Mouse (Mus musculus) fibroblast of lung, adult 2 months (primary cell): ENCODE results near the gene Syn3.

ENCODE experiments used
- DNase-seq: peaks from one replicate; pipeline ENCODE4 v3.0.0-alpha.2; 2011; ENCODE audit warnings: low read depth

Syn3 gene

DNA sequence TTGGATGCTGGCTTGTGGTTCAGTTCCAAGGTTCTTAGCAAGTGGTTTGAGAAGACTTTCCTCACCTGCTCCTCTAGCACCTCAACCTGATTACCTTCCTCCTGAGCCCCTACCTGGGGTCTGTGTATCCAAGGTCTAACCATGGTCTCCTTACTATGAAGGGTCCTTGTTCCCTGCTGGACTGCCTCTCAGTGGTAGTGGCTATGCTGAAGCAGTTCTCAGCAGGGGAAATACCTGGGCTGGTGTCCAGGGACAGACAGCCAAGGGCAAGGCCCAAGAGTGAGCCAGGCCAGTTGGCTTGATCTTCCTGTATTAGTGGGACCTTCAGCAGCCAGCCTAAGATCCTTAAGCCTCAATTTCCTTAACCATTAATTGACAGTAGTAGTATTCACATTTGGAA lies 294.8 kb downstream of the Syn3 start:
- DNase-seq, result peak; percentile 81

- no peak for DNase-seq
Measured at GRCm38 (mm10) chr10:86203175-86203574, 295.5 kb downstream of the Syn3 start.

GRCm38 (mm10) chr10:86201826-86202225 lies 296.9 kb downstream of the Syn3 start:
- no peak for DNase-seq

DNA sequence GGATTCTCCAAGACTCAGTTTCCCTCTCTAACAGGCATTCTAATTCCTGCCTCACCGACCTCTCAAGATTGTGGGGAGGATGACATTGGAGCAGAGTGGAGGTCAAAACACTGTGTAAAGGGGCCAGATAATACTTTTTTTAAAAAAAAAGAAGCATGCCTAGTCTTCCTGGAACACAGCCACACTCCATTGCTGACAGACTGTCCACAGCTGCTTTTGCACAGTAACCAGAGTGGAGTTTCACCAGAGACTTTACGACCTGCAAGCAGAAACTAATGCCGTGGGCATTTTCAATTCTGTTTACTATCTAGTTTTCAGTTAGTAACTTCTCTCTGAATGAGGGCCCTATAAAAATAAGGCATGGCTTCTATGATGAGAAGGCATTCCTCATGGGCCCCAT lies 297.7 kb downstream of the Syn3 start:
- DNase-seq, result no peak

DNA sequence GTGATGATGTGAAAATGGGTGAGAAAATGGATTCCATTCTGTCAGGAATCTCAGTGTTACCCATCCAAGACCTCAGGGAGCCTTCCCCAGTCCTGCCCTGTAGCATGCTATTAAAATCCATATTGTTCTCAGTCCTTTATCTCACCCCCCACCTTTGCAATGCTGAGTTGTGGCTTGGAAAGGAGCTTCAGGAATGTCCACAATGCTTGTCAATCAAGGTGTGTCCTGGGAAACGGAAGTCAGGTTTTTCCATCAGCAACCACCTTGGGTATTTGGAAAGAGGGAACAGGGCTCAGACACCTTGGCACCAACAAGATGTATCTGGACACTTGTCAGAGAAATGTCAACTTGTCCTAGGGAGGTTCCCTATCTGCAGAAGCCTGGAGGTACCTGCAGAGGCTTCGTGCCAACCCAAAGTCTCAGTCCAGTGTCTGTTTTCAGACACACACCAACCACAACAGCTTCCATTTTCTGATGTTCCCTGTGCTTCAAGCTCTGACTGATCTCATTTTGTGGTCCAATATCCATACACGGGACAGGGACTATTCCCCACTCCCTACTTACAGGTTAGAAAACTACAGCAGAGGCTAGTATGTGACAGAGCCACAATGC lies 302.2 kb downstream of the Syn3 start:
- no peak for DNase-seq

DNA sequence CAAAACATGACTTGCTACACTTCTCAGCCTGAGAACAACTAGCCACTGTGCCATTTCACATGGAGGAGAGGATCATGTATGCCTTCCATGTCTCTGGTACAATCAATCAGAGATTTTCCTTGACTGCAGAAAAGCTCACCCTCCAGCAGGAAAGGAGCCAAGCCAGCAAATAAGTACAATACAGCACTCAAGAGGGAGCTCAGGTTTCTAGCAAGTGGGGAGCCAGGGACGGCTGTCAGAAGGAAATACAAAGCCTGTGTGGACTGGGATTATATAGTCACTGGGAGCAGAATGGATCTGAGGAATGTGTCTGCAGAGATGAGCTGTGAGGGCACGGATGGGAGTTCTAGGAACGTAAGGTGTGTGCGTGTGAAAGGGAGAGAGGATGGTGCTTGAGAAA lies 304.0 kb downstream of the Syn3 start:
- no peak for DNase-seq

DNA sequence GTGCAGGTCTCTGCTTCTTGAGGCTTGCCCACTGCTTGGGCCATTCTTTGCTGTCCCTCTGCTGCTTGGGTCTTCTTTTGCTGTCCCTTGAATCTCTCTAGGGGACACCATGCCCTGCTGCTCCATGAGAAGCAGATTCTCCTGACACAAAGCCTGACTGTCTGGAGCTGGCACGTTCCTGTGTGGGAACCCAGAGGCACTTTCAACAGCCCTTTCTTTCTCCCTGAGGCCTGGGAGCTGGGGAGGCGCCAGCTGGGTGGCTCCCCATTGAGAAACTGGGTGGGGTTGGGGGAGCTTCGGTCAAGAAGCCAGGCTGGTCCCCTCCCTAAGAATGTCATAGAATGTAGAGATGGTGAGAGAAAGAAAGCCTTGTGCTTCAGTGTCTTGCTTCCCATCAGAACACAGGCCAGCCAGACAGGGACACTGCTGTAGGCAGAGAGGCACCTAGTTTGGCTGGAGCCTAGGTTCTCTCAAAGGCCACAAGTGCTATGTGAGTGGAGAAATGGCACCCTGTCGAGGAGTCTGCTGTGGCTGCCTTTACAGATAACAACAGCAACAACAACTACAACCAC lies 304.7 kb downstream of the Syn3 start:
- peak; percentile 50 for DNase-seq

- no peak for DNase-seq
Measured at GRCm38 (mm10) chr10:86188614-86189013, 310.1 kb downstream of the Syn3 start.

- DNase-seq, result no peak
Measured at GRCm38 (mm10) chr10:86187881-86188280, 310.8 kb downstream of the Syn3 start.

DNA sequence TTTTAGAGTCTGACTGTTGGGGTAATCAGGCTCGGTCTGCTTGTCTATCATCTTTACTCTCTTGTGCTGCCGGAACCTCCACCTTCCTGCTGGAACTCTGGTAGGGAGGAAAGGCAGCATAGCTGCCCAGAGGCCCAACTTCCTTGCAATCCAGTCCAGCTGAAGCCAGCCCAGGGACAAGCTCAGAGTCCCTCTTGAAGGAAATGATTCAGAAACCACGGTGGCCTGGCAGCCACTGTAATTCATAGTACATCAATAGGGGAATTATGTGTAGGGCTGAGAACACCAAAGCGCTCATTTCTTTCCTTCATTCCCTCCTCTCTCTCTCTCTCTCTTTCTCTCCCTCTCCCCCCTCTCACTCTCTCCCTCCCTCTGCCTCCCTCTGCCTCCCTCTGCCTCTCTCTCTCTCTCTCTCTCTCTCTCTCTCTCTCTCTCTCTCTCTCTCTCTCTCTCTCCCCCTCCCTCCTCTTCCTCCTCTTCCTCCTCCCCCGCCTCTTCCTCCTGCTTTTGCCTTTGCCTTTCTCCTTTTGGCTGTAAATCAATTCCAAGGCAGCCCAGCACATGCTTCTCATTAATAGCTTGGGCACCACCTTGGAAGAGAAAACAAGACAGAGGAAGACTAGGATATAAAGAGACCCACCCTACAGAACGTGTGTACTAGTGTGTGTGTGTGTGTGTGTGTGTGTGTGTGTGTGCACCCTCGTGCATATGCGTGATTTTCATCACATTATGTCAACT lies 315.4 kb downstream of the Syn3 start:
- DNase-seq, result peak; percentile 75

DNA sequence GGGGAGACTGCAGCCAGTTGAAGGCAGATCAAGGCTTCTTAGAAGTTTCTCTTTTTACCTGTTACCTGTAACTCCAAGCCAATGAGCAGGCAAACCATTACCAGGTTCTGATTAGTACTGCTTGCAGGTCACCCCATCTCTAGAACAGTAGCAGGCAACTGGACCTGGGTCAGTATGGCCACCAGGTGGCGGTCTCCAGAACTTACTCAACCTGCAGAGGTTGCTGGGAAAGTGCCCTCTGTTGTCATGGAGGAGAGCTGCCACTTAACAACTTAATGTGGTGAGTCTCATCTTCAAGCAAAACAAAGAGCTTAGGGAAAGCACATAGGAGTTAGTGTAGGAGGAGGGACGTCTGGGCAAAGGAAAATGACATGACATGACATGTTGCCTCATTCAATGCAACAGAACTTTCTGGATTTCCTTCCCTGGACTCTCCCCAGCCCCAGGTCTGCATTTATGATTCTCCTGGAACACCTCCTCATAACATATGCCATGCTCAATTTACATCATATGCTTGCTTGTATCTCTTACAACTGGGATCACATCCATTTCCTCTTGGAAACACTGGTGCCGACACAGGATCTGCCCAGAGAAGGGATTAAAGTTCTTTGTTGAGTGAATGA lies 316.4 kb downstream of the Syn3 start:
- DNase-seq, result no peak

DNA sequence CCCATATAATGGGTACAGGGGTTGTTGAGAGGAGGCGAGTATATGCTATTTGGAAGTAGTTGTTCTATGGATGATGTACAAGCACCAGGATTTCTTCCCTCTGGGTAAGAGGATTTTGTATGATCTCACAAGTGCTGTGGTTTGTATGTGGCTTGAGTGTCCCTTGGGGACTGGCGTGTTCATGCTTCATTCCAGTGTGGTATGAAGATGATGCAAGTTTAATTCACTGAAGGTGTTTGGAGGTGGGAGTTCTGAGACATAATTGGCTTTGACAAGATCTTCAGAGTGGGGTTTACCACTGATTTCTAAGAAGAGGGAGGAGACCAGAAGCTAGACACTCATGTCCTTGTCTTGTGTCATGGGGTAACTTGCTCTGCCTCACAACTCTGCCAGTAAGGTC lies 322.3 kb downstream of the Syn3 start:
- no peak for DNase-seq

- no peak for DNase-seq
Measured at GRCm38 (mm10) chr10:86174017-86174416, 324.7 kb downstream of the Syn3 start.

GRCm38 (mm10) chr10:86173284-86173683 lies 325.4 kb downstream of the Syn3 start:
- no peak for DNase-seq

DNA sequence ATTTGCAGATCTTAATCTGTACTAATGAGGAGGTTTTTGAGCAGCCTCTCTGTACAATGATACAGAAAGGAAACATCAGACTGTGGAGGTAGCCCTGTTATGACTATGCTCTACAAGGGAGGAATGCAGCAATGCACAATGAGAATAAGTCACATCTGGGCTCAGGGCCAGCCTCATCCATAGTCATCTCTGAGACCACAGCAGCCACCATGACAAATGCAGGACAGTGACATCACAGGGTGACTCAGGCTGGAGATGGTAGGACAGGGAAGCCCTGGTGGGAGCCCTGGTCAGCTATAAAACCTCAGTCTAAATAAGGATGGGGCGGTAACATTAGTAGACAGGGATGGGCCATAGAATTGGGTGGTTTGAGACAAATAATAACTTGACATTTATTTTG lies 327.4 kb downstream of the Syn3 start:
- no peak for DNase-seq

DNA sequence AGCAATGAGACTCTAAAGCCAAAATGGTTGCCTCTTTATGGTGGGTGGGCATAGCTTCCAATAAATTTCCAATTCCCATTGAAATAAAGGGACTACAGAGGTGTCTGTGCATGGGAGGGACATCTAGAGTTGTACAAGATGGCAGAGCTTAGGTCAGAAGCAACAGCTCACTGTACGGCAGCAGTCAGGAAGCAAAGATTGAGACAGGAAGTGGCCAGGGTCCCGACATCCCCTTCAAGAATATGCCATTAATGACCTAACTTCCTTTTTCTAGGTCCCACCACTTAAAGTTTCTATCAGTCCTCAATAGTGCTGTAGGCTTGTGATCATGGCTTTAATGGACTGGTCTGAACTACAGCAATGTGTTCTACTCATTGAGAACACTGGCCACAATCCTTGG lies 330.6 kb downstream of the Syn3 start:
- DNase-seq, result no peak

- DNase-seq, result peak; percentile 44
Measured at GRCm38 (mm10) chr10:86166854-86167268, 331.8 kb downstream of the Syn3 start.

DNA sequence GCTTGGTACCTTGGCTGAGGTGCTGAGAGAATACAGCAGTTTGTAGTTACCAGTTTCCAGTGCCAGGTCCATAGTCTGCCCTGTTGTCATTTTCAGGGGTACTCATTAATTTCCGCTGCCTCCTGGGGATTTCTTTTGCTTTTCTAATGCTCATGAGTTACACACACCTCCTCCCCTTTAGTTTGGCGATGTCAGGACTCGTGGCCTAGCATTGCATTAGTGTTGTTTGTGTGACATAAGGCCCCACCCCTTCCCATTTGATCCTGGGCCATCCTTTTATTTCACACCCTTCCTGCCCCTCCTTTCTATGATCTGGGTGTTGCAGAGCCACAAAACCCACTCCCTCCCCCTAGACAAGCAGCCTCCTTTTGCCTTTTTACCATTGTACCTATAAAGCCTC lies 334.6 kb downstream of the Syn3 start:
- no peak for DNase-seq

DNA sequence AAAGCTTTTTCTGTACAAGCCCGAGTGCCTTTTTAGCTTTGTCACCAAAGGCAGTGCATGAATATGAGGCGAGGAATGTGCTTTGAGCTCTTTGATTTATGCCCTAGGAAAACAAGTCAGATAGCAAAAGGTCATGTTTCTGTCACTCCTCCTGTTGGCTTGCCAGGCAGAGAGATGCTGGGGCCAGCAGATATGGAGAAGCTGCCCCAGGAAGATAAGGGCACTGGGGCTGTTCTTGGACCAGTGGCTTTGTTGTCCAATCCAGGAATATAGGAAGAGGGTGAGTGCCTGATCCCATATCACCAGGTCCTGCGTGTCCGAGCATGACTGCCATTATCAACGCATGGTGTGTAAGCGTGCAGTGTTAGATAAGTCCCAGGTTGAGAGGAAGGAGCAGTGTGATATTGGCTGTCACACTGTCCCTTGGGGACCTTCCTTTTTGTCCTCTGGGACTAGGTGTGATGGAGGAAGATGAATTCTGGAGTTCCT lies 336.9 kb downstream of the Syn3 start:
- no peak for DNase-seq

DNA sequence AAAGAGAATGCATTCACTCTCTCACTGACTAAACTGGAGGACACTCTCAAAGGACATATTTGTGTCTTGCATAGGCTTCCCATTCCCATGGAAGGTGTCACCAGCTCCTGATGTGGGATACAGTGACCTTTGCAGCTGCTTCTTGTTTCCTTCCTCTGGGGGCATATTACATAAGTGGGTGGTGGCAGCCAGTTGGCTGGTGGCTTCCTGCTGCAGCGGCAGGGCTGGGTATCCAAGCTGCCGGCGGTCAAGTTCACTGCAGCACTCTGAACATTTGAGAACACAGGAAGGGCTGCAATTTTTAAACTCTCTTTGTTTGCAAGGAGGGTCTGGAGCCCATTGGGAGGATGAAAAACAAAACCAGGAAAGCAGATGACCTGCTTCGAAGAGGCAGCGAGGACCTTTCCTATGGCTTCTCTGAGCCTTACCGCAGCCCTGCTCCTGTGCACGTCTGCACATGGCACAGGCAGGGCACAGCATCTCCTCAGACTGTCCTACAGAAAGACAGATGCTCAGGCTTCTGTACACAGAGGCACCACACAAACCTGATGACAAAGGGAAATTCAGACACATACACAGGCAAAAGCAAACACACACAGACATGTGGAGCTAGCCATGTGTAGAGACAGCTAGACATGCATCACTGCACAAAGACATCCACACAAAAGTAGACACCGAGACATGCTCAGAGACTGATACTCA lies 340.3 kb downstream of the Syn3 start:
- DNase-seq, result no peak

GRCm38 (mm10) chr10:86155344-86155743 lies 343.4 kb downstream of the Syn3 start:
- no peak for DNase-seq

DNA sequence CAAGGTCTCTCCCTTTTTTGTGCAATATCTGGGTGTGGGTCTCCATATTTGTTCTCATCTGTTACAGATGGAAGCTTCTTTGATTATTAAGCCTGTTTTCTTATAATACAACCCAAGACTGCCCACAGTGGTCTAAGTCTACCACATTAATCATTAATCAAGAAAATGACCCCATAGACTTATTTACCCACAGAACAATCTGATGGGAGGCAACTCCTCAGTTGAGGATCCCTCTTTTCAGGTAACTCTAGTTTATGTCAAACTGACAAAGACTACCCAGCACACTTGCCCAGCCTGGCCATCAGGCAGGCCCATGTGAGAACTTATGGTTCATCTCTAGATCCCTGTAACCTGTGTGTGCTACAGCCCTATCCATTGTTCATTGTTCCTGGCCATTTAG lies 345.5 kb downstream of the Syn3 start:
- no peak for DNase-seq
